Mouse (Mus musculus) kidney, embryonic 14.5 days (tissue): ENCODE measurements around the gene Vsig1. TPM values are rescaled to one million over a fixed set of nuclear protein-coding genes. Genes with fewer than 3 reads are reported as not detected.

Experiments used
- ATAC-seq: fragments of 200-750 bp; cut with Nextera tagmentation; 2 replicates; pipeline ENCODE4 v1.8.0; 2017; ENCODE audit warnings: moderate number of reproducible peaks, mild to moderate bottlenecking, moderate TSS enrichment, moderate library complexity; ENCODE audit not compliant: low FRiP score, low TSS enrichment
- H3K27ac ChIP-seq: fragments of 300-500 bp; sonication (generic); 2 replicates; pipeline ENCODE4 v1.5.1; 2014; ENCODE audit warnings: low read depth, mild to moderate bottlenecking, low read length, moderate library complexity, mixed read lengths
- H3K27me3 ChIP-seq: fragments of 300-500 bp; sonication (generic); 2 replicates; pipeline ENCODE4 v1.6.1; 2014; ENCODE audit warnings: mild to moderate bottlenecking, low read length; ENCODE audit not compliant: control insufficient read depth, insufficient read depth
- H3K36me3 ChIP-seq: fragments of 300-500 bp; sonication (generic); 2 replicates; pipeline ENCODE4 v1.6.1; 2014; ENCODE audit warnings: low read length, mixed read lengths; ENCODE audit not compliant: control insufficient read depth, insufficient read depth
- H3K4me1 ChIP-seq: fragments of 300-500 bp; sonication (generic); 2 replicates; pipeline ENCODE4 v1.6.1; 2014; ENCODE audit warnings: low read length, mixed read lengths; ENCODE audit not compliant: control insufficient read depth, insufficient read depth
- H3K4me2 ChIP-seq: fragments of 300-500 bp; sonication (generic); replicated peaks from 2 replicates; pipeline ENCODE4 v1.6.1; 2014; ENCODE audit warnings: low read depth, mild to moderate bottlenecking, low read length
- H3K4me3 ChIP-seq: fragments of 300-500 bp; sonication (generic); 2 replicates; pipeline ENCODE4 v1.5.1; 2014; ENCODE audit warnings: mild to moderate bottlenecking, low read length
- H3K9ac ChIP-seq: fragments of 300-500 bp; sonication (generic); 2 replicates; pipeline ENCODE4 v1.6.1; 2014; ENCODE audit warnings: low read depth, mild to moderate bottlenecking, low read length, moderate library complexity
- H3K9me3 ChIP-seq: fragments of 300-500 bp; sonication (generic); 2 replicates; pipeline ENCODE4 v1.6.1; 2016; ENCODE audit warnings: low read length; ENCODE audit not compliant: control insufficient read depth
- WGBS: fragments of 180-500 bp; shearing (Covaris S2); extraction: QIAGEN DNeasy Blood & Tissue Kit; methylation state at CpG from one replicate; pipeline ENCODE4 v1.1.7; 2014; 5-methylcytosine and 5-hydroxymethylcytosine counted together
- polyA plus RNA-seq: library from polyadenylated mRNA; unstranded; fragments of >200 nt; fragmentation: Nextera tagmentation; extraction: Ambion mirVana; gene quantifications from 2 replicates; pipeline ENCODE4 v1.2.1, GENCODE M21; 2014

The Vsig1 gene
- polyA plus RNA-seq, 1 experiment from 2014 or later = 0.54 TPM

- H3K4me3 ChIP-seq = no peak overlapping the region
- H3K4me1 ChIP-seq = no peaks in the 10 kb centered on the region
- 64% methylated on average over 5 of the region's 5 CpGs for WGBS
- H3K27ac ChIP-seq = no peak overlapping the region
- no peaks in the 10 kb centered on the region for H3K36me3 ChIP-seq
- no peak overlapping the region for H3K9ac ChIP-seq
- no peak for ATAC-seq
- H3K27me3 ChIP-seq = peaks cover 9% of the 10 kb centered on the region; the same call in 1 of the 2 replicates
- H3K9me3 ChIP-seq = no peaks in the 10 kb centered on the region
- H3K4me2 ChIP-seq = no peak overlapping the region
Measured at GRCm38 (mm10) chrX:140936271-140936670, 28.9 kb downstream of the Vsig1 start.

GRCm38 (mm10) chrX:140953618-140954017 lies 46.2 kb downstream of the Vsig1 start:
- Histone ChIP-seq H3K27me3 (no peaks in the 10 kb centered on the region; the same call in 1 of the 2 replicates), H3K9ac (no peak overlapping the region), H3K4me2 (no peak overlapping the region), H3K4me1 (no peaks in the 10 kb centered on the region), H3K9me3 (no peaks in the 10 kb centered on the region), H3K4me3 (no peak overlapping the region), H3K36me3 (peaks cover 3% of the 10 kb centered on the region; the same call in 1 of the 2 replicates), H3K27ac (no peak overlapping the region)
- 87% methylated on average over 4 of the region's 4 CpGs for WGBS
- ATAC-seq = no peak

- Histone ChIP-seq H3K4me2 (peak within 1 kb of the TSS; percentile 38), H3K4me1 (no peaks in the 10 kb centered on the region), H3K9me3 (no peaks in the 10 kb centered on the region), H3K9ac (peak within 1 kb of the TSS; percentile 51; the same call in 1 of the 2 replicates), H3K27ac (no peak within 1 kb of the TSS), H3K4me3 (peak within 1 kb of the TSS; percentile 45), H3K27me3 (no peaks in the 10 kb centered on the region; the same call in 1 of the 2 replicates), H3K36me3 (peaks cover 3% of the 10 kb centered on the region; the same call in 1 of the 2 replicates)
- peak; percentile 100 for ATAC-seq
- 28% methylated on average over 23 of the region's 23 CpGs for WGBS
Measured at GRCm38 (mm10) chrX:140956272-140956940, 49.0 kb downstream of the Vsig1 start, which contains the start of the genes Psmd10 and Atg4a. Psmd10 (minus strand) TSS chrX:140956728. Atg4a (plus strand) TSS chrX:140956907.

GRCm38 (mm10) chrX:140956959-140957358 lies 49.6 kb downstream of the Vsig1 start:
- peak; percentile 70; the same call in 1 of the 2 replicates for ATAC-seq
- 28% methylated on average over 5 of the region's 5 CpGs for WGBS
- peak overlapping the region; percentile 45 for H3K4me3 ChIP-seq

GRCm38 (mm10) chrX:140978943-140979342 lies 71.5 kb downstream of the Vsig1 start:
- no peaks in the 10 kb centered on the region for H3K36me3 ChIP-seq
- H3K4me3 ChIP-seq = no peak overlapping the region
- ATAC-seq = no peak
- no peaks in the 10 kb centered on the region for H3K4me1 ChIP-seq
- WGBS = 94% methylated on average over 1 of the region's 1 CpGs
- H3K9ac ChIP-seq = no peak overlapping the region
- H3K27ac ChIP-seq = no peak overlapping the region
- no peak overlapping the region for H3K4me2 ChIP-seq
- no peaks in the 10 kb centered on the region; the same call in 1 of the 2 replicates for H3K27me3 ChIP-seq
- no peaks in the 10 kb centered on the region for H3K9me3 ChIP-seq

More at GRCm38 (mm10) chrX:140956959-140957358, 49.6 kb downstream of the Vsig1 start:
- no peak overlapping the region for H3K27ac ChIP-seq
- peak overlapping the region; percentile 34; the same call in 1 of the 2 replicates for H3K9ac ChIP-seq
- no peaks in the 10 kb centered on the region; the same call in 1 of the 2 replicates for H3K27me3 ChIP-seq
- peak overlapping the region; percentile 38 for H3K4me2 ChIP-seq
- H3K4me1 ChIP-seq = no peaks in the 10 kb centered on the region
- no peaks in the 10 kb centered on the region for H3K9me3 ChIP-seq
- H3K36me3 ChIP-seq = 0 out of 2 replicates have a peak, but pooled peaks cover 3% of the 10 kb centered on the region

GRCm38 (mm10) chrX:140979546-140979945 lies 72.1 kb downstream of the Vsig1 start:
- ATAC-seq = no peak
- H3K9ac ChIP-seq = no peak overlapping the region

GRCm38 (mm10) chrX:140980163-140980562 lies 72.8 kb downstream of the Vsig1 start:
- no peak overlapping the region for H3K4me2 ChIP-seq
- H3K9me3 ChIP-seq = no peaks in the 10 kb centered on the region
- no peak overlapping the region for H3K27ac ChIP-seq
- H3K4me1 ChIP-seq = no peaks in the 10 kb centered on the region
- no peaks in the 10 kb centered on the region for H3K36me3 ChIP-seq
- no peak overlapping the region for H3K4me3 ChIP-seq
- no peak for ATAC-seq
- 70% methylated on average over 4 of the region's 4 CpGs for whole genome bisulfite sequencing
- no peaks in the 10 kb centered on the region; the same call in 1 of the 2 replicates for H3K27me3 ChIP-seq
- H3K9ac ChIP-seq = no peak overlapping the region

More at GRCm38 (mm10) chrX:140979546-140979945, 72.1 kb downstream of the Vsig1 start:
- H3K9me3 ChIP-seq = no peaks in the 10 kb centered on the region
- H3K36me3 ChIP-seq = no peaks in the 10 kb centered on the region
- WGBS = 72% methylated on average over 2 of the region's 2 CpGs
- no peak overlapping the region for H3K27ac ChIP-seq
- H3K4me2 ChIP-seq = no peak overlapping the region
- no peak overlapping the region for H3K4me3 ChIP-seq
- H3K27me3 ChIP-seq = no peaks in the 10 kb centered on the region; the same call in 1 of the 2 replicates
- H3K4me1 ChIP-seq = no peaks in the 10 kb centered on the region

GRCm38 (mm10) chrX:140983206-140983960 lies 76.0 kb downstream of the Vsig1 start:
- H3K9ac ChIP-seq = no peak overlapping the region
- no peaks in the 10 kb centered on the region for H3K4me1 ChIP-seq
- no peaks in the 10 kb centered on the region for H3K36me3 ChIP-seq
- H3K9me3 ChIP-seq = no peaks in the 10 kb centered on the region
- ATAC-seq = no peak
- no peak overlapping the region for H3K4me3 ChIP-seq
- 52% methylated on average over 6 of the region's 6 CpGs for WGBS
- H3K4me2 ChIP-seq = no peak overlapping the region
- no peaks in the 10 kb centered on the region for H3K27me3 ChIP-seq
- 0 out of 2 replicates have a peak overlapping the region, but pooled peaks have one; percentile 37 for H3K27ac ChIP-seq
